Mouse (Mus musculus): ENCODE data around the gene Srrm3. TPM values are rescaled to one million over a fixed set of nuclear protein-coding genes. Genes with fewer than 3 reads are reported as not detected.

Gene Srrm3
- total RNA-seq, 1 experiment from 2014 or later: 2.7 TPM

DNA sequence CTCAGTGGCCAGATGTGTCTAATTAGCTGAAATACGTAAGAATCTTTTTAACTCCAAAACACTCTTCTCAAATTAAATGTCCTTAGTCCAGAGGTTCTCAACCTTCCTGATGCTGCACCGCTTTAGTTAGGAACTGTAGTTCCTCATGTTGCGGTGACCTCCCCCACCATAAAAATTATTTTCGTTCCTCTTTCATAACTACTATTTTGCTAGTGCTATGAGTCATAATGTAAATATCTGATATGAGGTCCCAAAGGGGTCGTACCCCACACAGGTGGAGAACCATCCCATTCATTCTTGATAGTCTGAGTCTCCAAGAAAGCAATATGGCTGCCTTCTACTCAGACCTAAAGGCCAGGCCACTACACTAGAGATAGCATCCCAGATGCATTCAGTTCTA is 63.8 kb downstream of the Srrm3 start:
- DNase-seq: no peak

DNA sequence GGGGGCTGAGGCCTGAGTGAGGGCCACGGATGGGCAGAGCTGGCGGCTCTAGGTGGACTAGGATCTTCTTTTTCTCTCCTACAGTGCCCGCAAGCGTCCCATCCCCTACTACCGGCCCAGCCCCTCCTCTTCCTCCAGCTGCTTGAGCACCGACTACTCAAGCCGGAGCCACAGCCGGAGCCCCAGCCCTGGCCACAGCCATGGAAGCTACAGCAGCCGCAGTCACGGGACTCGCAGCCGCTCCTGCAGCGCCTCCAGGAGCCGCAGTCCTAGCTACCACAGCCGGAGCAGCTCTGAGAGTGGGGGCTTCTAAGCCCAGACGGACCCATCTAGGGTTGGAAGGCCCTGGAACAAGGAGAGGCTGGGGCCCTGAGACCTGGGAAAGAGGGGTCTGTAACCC is 66.3 kb downstream of the Srrm3 start:
- no peak for DNase-seq

DNA sequence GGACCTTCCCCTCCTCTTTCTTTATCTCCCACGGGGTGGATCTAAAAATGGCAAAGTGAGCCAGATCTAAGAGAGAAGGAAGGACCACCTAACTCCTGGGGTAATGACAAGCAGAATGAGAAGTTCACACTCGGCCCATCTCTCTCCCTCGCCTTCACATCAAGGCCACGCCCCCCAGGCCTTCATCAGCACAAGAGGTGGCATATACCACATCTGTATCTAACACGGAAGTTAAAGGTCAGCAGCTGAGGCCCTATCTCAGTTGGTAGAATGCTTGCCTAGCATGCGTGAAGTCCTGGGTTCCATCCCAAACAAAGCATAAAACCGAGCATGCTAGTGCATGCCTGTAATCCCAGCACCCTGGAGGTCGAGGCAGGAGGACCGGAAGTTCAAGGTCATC is 67.1 kb downstream of the Srrm3 start:
- no peak for DNase-seq

DNA sequence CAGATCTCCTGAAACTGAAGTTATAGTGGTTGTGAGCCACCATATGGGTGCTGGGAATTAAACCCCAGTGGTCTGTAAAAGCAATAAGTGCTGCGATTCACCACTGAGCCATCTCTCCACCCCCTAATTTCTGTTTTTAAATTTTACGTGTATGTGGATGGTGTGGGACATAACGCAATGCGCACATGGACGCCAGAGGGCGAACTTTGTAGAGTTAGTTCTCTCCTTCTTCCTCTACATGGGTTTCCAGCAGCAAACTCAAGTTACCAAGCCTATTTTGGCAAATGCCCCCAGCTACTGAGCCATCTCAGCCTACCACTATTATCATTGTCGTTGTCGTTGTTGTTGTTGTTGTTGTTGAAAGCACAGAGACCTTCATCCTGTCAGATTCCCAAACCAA is 70.5 kb downstream of the Srrm3 start:
- DNase-seq: peak; percentile 72

DNA sequence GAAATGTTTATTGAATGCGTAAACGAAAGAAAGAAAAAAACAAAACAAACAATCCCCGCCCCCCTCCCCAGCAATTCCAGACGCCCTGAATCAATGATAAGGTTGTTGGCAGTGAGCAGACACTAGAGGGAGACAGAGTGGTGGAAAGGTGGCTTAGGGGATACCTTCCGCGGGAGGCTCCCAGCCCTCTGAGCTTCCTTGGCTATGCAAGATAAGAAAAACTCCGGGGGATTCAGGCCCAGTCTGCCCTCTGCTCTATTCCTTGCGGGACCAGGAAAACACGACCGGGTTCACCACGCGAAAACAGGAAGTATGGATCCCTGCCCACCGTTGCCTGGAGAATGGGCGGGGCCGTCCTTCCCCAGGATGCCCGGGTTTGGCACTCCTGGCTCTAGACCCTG is 71.1 kb downstream of the Srrm3 start:
- DNase-seq: peak; percentile 71

DNA sequence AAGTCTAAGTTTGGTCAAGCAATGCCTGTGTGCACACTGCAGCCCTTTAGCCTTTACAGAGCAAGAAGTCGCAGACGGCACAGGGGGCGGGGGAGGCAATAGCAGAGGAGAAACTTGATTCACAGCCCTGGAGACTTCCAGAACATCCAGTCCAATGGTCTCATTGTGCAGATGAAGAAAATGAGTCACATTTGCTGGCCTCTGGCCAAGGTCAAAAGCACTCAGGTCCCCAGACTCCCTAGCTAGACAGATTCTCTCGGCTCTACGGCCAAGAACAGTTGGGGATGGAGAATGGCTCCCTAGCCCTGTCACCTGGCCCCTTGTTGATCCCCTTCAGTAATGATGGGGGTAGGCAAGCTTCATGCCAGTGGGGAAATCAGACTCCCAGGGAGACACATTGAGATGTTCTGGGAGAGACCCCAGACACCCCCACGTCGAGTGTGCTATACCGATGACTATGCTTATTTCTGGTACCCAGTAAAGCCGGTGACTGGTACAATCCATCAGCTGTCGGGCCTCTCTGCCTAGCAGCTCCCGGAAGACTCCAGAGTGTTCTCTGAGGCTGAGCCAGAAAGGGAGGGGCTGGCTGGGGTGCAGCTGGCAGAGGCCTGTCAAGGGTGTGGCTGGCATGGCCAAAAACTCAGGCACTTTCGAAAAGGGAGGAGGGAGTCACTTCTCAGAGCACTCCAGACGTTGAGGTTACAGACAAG is 72.9 kb downstream of the Srrm3 start:
- peak; percentile 93 for DNase-seq

DNA sequence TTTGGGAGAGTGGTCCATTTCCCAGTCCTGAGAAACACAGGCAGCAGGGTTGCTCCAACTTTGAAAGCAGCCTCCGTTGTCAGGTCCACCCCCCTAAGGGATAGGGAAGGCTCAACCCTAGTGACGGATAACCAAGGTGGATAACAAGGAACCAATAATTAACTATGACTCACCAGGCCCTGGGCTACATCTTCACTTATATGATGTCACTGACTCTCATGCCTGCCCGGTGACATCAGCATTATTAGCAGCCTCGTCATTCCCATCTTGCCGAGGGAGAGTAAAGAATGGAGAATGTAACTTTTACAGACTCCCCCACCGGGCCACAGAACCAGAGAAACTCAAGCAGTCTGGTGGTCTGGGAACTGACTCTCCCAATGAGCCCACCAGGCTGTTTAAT is 78.0 kb downstream of the Srrm3 start:
- no peak for DNase-seq

DNA sequence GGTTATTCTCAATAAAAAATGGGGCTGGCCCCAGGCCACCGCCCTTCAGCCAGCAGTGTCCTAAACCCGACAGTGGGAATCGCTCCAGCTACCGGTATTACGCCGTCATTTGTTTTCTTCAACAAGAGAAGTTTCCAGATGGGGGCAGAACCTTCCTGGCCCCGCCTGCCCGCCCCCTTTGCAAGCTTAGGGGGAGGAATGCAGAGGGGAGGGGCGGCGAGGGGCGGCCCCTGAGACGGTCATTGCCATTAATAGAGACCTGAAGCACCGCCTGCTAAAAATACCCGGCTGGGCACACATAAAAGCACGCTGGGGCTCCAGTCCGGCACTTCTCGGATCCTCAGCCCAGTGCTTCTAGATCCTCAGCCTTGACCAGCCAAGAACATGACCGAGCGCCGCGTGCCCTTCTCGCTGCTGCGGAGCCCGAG is 81.0 kb downstream of the Srrm3 start, which contains the start of gene Hspb1:
Gene Hspb1 (plus strand): TSS at position 245 of the 428 bp plus-strand sequence.
- DNase-seq: peak; percentile 88

DNA sequence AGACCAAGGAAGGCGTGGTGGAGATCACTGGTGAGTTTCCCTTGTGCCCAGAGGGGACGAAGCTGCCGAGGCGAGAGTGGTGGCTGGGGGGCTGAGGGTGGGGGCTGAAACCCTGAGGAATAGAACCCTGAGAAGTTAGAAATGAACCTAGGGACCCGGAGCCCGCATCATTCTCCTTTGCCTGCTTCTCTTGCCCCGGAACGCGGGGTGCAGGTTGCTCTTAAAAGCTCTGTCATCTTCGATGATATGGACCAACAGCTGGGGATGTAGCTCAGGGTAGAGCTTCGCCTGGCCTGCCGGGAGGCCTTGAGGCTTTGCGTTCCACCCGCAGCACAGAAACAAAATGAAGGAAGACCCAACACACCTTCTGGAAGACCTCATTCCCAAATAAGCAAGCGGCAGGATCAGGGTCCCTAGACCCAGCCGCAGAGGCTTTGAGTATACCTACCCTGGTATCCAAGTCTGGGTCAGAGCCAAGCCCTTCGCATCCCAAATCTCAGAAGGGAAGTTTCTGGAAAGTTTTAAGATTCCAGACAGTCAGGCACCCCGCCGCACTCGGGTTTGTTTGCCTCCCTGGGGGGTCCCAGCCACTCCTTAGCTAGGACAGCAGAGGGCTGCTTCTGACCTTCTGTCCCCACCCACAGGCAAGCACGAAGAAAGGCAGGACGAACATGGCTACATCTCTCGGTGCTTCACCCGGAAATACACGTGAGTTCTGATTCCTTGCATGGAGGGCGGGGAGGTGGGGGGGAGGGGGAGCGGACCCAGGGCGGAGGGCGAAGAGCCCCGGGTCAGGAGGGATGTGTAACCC is 81.9 kb downstream of the Srrm3 start:
- DNase-seq: no peak

DNA sequence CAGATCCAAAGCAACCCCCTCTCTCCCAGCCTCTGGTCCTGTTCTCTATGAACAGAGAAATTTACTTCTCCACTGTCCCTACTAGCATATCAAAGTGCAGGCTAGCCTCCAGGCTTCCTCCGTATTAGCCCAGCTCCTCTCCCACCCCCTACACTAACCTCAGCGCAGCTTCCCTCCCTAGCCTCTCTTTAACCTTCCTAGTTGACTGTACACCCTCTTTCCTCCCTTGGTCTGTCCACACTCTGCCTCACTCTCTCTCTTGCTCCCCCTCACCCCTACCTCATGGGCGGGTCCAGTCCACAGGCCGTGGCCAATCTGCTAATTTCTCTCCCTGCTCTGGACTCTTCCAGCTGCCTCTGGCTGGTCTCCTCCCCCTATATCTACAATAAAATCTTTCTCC is 83.6 kb downstream of the Srrm3 start:
- no peak for DNase-seq

DNA sequence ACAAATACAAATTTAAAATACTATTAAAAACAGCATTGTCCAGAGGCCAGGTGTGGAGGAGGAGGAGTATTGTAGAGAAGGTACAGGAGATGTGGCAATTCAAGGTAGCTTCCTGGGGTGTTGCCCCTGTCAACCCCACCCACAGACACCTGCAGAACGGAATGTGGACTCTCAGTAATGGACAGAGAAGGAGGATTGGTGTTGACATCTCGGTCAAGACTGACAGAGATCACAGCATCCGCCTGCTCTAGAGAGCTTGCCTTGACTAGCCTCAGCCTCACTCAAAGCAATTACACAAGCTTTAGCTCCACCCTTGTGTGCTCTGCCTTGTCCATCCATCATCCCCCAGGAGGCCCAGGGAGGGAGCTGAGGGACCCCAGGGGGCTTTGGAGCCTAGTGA is 84.2 kb downstream of the Srrm3 start:
- no peak for DNase-seq

DNA sequence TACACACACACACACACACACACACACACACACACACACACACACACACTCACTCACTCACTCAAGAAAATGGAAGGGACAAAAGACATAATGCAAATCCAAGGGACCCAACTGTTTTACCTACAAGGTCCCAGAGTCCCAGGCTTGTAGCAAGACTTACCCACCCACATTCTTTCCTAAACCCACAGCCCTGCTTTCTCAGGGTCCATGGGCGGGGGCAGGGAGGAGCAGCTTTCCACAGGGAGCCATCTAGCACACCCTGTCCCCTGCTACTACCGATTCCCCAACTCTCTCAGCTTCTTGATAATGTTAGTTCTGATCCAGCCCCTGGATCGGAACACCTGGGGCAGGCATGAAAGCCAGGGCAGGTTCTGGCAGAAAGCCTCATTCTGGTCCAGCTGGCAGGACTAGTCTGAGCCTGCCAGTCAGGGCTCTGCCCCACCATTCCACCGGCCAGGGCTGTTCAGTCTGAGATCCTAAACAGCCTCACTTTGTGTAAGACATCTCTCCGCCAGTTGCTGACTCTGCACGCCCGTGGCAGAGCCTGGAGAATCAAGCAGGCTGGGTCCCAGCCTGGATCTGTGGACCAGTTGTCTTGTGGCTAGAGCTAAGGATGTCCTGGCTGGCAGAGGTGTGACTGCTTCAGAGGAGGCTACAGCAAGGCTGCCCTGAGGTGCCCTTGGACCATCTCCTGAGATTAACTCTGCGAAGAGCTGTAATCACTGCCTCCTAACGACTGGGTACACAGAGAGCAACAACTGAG is 86.1 kb downstream of the Srrm3 start:
- DNase-seq: no peak

DNA sequence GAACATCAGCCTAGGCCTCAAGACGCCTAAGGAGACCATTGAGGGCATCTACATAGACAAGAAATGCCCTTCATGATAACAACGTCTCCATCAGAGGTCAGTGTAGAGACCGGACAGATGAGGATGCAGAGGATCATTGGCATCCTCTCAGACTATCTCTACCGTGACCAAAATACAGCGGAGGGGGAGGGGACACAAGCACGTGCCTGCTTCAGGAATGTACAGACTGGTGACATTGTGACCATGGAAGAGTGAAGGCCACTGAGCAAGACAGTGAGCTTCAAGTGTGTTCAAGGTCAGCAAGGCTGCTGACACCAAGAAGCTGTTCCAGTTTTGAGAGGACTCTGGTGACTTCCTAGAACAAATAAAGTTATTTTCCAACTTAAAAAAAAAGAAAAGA is 88.3 kb downstream of the Srrm3 start:
- DNase-seq: peak; percentile 45

DNA sequence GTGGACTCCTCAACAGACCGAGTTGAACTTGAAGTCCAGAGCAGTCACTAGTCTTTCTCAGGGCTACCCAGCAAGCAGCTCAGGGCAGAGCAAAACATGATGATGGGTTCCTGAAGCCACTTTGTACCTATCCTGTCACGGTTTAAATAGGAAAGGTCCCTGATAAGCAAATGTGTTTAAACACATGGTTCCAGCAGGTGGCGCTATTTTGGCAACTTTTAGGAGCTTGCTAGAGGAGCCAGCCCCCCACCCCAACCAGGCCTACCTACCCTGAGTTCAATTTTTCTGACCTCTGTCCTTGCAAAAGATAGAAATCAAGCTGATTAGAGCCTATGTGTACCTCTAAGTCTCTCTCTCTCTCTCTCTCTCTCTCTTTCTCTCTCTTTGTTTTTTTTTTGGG is 91.3 kb downstream of the Srrm3 start:
- DNase-seq: peak; percentile 81

DNA sequence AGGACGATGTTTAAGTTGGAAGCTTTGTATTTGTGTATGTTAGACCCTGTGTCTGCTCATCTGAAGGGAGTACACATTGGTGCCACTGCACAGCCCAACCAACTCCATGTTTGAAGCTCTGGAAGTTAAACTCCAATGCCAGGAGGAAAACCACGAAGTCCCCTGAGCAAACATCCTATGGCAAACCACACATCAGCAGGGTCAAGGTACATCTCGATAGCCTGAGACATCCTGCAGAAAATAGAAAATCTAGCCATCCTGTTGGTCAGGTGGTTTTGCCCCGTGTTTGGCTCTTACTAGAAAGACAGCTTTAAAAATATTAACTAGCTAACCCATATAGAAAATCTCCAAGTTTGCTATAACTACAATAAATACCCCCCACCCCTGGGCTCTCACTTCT is 92.3 kb downstream of the Srrm3 start:
- no peak for DNase-seq

DNA sequence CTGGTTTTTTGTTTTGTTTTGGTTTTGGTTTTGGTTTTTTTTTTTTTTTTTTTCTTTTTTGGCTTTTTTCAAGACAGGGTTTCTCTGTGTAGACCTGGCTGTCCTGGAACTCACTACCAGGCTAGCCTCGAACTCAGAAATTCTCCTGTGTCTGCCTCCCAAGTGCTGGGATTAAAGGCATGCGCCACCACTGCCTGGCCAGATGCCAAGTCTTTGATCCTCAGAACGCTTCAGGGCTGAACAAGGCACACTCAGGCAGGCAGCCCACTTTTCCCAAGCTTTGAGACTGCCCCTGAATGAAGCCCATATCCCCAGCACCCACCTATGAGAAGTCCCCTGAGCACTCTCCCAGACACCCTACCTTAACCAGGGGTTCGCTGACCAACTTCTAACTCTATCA is 93.1 kb downstream of the Srrm3 start:
- peak; percentile 38 for DNase-seq

DNA sequence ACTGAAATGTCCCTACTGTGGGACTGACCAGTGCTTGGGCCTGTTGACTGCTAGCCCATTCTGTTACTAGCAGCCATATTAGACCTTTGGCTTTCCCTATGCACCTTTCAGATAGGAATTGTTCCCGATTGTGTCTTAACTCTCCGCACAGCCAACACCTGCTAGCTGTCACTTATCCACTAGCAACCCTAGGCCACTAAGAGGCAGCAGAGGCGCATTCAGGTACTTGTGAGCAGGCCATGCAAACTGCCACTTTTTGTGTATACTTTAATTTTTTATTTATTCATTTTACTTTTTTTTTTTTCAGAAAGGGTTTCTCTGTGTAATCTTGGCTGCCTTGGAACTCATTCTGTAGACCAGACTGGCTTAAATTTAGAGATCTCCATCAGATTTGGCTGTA is 94.0 kb downstream of the Srrm3 start:
- DNase-seq: no peak

DNA sequence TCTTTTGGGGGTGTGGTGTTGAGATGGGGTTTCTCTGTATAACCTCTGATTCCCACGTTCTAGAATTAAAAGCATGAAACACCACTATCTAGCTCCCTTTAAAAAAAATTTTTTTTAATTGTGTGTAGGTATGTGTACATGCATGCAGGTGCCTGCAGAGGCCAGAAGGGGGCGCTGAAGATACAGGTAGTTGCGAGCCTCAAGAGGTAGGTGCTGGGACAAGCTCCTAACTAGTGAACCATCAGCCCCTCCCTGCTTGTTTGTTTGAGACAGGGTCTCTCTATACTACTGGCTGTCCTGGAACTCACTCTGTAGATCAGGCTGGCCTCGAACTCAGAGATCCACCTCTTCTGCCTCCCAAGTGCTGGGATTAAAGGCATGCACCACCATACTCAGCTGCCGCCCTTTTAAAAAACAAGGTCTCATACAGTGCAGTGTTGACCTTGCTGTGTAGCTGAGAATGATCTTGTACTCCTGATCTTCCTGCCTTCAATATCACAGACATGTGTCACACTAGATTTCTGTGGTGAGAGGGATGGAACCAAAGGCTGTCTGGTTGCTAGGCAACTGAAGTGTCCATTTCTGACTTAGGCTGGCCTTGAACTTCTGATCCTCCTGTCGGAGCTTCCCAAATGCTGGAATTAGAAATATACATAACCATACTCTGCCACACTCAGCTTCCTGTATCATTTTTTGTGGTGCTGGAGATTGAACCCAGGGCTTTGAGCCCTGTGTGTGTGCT is 94.8 kb downstream of the Srrm3 start:
- DNase-seq: peak; percentile 51

DNA sequence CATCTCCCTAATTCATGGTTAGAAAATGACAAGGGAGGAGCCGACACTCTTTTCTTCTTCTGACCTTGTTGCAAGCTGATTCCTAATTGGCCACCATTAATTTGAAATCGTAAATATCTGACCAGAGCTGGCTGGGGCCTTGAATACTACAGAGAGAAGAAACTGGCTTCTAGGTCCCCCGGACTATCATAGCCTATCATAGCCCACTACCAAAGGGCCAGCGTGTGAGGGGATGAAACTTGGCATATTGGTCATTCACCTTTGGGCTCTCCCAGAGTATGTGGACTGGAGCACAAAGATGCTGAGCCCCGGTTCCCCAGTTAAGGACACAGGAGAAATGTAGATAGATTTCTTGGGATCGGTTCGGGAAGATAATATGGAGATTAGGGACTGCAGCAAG is 96.4 kb downstream of the Srrm3 start:
- no peak for DNase-seq

DNA sequence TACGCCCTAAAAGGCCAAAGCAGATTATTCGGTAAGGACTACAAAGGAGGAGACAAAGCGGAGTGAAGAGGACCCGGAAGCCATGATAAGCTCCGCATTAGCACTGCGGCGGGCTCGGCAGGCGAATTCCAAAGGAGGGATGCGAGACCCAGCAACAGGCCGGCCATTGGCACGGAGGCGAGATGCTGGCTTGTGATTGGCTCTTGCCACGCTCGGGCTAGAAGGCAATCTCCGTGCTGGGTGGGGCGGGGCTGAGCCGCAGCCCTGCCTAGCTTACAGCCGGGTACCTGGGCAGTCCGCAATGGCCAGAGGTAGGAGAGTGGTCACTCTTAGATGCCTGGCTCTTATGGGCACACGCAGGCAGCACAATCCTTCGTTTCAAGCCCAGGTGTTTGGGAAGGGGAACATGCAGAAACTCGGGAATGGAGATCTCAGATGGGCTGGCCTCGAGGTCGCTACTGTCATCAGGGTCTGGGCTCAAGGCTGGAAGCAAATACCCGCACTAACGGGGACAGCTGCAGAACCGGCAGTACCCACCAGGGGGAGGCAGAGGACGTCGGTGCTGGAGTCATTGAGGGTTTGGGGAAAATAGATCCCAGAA is 97.0 kb downstream of the Srrm3 start:
- DNase-seq: peak; percentile 95

DNA sequence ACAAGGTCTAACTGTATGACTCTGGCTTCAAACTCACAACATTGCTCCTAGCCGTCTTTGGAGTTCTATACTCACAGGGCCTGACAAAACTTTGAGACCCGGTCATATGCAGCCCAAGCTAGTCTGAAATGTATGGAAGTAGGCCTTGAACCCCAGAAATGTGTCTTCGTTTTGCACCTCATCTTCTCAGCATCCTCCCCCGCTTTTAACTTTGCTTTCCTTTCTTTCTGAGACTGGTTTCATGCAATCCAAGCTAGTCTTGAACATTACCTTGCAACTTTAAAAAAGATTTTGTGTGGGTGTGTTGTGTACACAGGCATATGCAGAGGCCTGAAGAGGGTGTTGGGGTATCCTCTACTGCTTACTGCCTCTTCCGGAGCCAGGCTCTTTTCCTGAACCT is 97.6 kb downstream of the Srrm3 start:
- no peak for DNase-seq
